Mouse (Mus musculus) cortical plate, adult 2 months (tissue): ENCODE measurements around the gene Lipe.

Experiments
- CTCF ChIP-seq: fragments of 200-500 bp; IDR thresholded peaks from 2 replicates; pipeline ENCODE4 v1.5.1; 2011; ENCODE audit warnings: mild to moderate bottlenecking, control low read depth, low read length; ENCODE audit not compliant: insufficient read depth; ENCODE audit errors: extremely low read depth
- POLR2A ChIP-seq: fragments of 200-500 bp; IDR thresholded peaks from 2 replicates; pipeline ENCODE4 v1.6.1; 2011; ENCODE audit warnings: mild to moderate bottlenecking, low read length, control low read depth; ENCODE audit not compliant: insufficient read depth; ENCODE audit errors: extremely low read depth

DNA sequence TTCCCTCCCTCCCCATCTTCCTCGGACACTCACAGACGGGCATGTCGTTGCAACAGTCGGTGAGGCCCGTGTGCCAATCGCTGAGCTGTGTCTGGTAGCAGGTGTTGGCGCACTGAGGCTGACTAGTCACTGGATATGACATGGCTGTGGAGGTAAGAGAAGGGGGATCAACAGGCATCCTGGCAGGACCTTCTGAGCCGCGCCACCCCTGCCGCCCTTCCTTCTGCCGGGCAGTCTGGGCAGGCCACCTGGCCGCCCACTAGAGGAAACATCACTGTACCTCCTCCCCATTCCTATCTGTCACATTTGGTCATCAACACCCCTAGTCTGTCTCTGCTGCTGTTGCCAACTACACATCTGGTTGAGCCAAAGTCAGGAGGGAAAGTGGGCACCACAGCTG is 30.2 kb downstream of the Lipe start:
- TF ChIP-seq CTCF (no peak), POLR2A (no peak)
